Mouse (Mus musculus) urinary bladder, postnatal 36 days (tissue): ENCODE measurements around the gene Tmcc1.

Experiments
- DNase-seq, 2 experiments: peaks; one replicate each; pipeline ENCODE4 v3.0.0; 2022; ENCODE audit warnings: low spot score in 2 of 2, mixed read lengths in 1 of 2

The Tmcc1 gene

GRCm38 (mm10) chr6:115993463-115994145, 199.7 kb downstream of the Tmcc1 start:
- no peak for DNase-seq

DNA sequence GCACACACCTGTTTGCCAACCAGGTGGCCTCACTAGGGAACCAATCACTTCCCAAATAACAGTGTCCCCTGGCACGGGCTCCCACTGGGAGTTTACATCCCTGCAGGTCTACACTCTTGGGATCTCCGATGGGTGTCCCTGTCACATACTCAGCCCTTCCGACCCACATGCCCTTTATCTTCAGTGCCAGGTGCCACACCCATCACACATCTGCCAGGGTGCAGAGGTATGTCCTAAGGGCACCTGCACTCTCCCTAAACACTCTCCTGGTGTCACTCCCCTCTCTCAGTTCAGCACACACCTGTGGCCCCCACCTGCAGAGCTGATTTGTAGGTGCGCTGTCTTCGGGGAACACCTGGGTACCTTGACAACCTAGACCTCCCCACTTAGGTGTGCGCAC, 200.3 kb downstream of the Tmcc1 start:
- DNase-seq = no peak

- DNase-seq = no peak
Observed at GRCm38 (mm10) chr6:115991881-115992620, 201.2 kb downstream of the Tmcc1 start.

DNA sequence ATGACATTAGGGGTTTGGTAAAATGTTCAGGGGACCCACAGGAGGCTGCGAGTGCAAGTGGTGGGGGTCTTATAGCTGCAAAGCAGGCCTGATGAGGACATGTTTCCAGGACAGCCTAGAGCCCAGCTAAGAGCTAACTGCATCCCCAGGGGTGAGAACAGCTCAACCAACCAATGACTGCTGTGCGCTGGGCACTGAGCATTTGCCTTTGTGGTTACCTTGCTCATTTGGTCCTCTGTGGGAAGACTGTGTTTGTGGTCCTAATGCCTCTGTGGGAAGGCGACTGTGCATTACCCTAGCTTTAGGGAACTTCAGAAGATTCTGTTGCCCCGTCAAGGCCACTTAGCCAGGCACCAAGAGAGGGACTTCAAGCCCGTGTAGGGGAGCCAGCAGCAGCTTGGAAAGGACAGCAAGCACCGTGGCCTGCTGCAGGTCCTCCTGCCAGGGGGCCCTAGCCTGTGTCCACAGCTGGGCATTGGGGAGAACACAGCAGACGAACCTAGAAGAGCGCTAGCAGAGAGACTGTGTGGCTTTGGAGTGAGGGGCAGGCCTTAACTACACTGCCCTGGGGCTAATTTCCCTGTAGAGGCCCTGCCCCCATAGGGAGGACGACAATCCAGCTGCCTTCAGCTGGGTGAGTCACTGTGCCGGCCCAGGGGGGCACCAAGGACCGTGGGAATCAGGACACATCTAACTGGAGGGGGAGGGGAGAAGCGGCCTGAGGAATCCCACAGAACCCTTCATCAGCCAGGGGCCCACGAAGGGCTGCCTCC, 202.0 kb downstream of the Tmcc1 start:
- no peak for DNase-seq

GRCm38 (mm10) chr6:115990479-115990878, 202.8 kb downstream of the Tmcc1 start:
- DNase-seq = no peak

- no peak for DNase-seq
Observed at GRCm38 (mm10) chr6:115990056-115990455, 203.2 kb downstream of the Tmcc1 start.

- no peak for DNase-seq
Observed at GRCm38 (mm10) chr6:115989607-115990006, 203.7 kb downstream of the Tmcc1 start.

DNA sequence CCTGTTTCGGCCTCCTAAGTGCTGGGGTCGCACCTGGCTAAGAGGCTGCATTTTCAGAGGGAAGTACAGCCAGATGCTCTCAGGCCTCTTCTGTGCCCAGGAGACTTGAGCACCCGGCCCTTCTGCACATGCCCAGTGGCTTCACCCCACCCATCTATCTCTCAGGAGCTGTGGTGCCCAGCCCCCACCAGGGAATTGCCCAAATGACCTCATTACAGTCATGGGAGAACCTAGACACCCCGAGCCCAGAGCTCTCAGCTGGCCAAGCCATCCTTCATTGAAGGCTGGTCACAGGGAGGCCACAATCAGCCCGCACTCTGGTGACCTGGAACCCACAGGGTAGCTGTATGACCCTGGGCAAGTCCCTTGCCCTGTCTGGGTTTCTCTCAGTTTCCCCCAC, 204.3 kb downstream of the Tmcc1 start:
- no peak for DNase-seq

DNA sequence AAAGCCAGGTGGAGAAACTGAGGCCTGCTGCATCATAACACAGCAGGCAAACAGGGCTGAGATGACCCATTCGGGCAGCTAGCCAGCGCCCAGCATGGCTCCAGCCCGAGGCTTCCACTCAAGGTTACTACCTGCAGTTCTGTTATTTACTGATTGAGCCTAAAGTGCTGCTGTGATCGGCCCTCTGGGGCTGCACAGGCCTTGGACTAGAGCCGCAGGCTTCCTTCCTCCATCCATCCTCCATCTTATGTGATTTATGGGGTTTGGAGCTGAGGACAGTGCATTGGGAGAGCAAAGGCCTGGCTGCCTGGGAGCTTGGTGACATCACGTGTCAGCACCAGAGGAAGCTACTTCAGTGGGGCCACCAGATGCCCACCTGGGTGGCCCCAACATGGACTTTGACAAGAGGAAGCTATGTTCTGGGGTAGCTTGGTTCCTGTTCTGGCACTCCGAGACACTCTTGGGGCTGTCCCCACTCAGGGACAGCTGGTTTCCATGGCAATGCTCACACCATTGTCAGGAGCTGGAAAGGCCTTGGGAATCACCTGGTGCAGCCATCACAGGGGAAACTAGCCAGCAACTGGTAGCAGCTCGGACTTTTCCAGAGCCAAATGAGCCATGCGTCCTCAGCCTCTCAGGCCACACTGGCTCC, 206.1 kb downstream of the Tmcc1 start:
- no peak for DNase-seq

GRCm38 (mm10) chr6:115986472-115987095, 206.7 kb downstream of the Tmcc1 start:
- no peak for DNase-seq

DNA sequence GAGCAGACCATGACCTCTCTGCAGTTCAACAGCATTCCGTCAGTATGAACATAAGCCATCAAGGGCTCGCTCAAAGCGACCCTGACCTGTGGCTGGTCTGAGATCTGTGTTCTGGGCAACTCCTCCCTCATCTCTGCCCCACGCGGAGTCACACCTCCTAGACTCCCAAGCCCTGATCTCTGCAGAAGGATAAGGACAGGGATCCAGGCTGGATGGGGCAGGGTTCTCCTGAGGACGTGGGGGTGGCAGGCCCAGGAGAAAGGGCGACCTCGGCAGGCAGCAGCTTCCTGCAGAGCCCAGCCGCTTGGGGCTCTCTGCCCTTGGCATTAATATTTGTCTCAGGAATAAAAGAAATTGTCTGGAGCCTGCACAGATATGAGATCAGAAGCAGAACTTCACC, 207.7 kb downstream of the Tmcc1 start:
- DNase-seq = no peak

- no peak for DNase-seq
Observed at GRCm38 (mm10) chr6:115984580-115984979, 208.7 kb downstream of the Tmcc1 start.

DNA sequence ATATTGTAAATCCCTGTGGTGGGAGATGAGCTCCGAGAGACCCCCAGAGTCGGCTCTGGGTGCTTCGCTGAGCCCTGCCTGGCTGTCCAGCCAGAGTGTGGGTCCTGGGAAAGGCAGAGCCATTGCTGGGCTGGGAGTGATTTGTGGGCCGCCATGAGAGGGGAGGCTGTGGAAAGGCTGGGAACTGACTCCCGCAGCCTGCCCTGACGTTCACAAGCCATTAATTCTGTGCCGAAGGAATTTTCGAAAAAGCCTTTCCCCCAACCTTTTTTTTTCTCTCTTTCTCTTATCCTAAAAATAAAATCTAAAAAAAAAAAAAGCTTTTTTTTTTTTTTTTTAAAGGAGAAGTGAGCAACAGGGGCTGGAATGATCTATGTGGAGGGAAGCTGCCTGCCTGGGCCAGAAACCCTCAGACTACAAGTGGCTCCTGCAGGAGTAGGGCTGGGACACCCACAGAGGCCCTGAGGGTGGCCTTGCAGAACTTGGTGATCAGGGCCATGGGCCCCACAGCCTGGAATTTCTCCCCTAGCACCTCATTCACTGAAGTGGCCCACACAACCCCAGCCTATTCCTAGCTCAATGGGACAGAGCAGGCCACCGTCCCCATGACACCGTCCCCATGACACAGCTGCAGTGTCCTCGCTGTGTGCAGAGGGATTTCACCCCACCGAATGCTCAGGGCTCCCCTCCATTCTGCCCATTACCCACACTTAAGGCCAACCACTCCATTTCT, 209.8 kb downstream of the Tmcc1 start:
- no peak for DNase-seq

DNA sequence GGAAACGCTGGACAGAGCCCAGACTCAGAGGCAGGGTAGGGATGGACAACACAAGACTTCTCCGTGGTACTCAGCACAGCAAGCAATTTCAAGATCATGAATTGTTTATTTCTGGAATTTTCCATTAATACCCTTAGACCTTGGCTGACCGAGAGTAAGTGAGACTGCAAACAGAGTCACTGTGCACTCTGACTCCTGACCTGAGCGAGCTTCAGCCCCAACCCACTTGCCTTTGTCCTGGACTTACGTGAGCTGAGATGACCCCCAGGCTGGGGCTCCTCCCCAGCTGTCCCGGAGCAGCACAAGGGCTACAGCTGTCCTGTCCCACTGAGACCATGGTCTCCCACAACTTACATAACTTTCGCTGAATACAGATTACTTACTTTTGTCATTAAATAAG, 210.4 kb downstream of the Tmcc1 start:
- no peak for DNase-seq

- DNase-seq = no peak
Observed at GRCm38 (mm10) chr6:115978596-115978995, 214.7 kb downstream of the Tmcc1 start.

DNA sequence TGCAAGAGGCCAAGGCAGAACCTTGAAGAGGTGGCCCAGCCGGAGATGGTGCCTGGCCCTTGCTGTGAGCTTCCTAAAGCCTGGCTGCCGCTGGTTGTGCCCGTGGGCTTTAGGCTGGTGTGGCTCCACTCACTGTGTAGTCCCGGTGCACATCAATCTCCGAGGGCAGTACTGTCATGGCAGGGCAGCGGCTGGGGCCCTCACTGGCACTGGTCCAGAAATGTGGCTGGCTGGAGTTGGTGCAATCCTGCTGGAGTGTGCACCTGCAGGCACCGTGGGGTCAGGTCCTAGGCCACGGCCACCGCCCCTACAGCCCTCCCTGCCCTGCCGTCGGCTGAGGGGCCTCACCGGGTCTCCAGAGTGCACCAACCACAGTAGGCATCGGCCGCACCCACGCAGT, 215.5 kb downstream of the Tmcc1 start:
- DNase-seq = no peak

GRCm38 (mm10) chr6:115975606-115976005, 217.7 kb downstream of the Tmcc1 start:
- no peak for DNase-seq

GRCm38 (mm10) chr6:115973881-115974662, 219.2 kb downstream of the Tmcc1 start:
- DNase-seq = no peak

DNA sequence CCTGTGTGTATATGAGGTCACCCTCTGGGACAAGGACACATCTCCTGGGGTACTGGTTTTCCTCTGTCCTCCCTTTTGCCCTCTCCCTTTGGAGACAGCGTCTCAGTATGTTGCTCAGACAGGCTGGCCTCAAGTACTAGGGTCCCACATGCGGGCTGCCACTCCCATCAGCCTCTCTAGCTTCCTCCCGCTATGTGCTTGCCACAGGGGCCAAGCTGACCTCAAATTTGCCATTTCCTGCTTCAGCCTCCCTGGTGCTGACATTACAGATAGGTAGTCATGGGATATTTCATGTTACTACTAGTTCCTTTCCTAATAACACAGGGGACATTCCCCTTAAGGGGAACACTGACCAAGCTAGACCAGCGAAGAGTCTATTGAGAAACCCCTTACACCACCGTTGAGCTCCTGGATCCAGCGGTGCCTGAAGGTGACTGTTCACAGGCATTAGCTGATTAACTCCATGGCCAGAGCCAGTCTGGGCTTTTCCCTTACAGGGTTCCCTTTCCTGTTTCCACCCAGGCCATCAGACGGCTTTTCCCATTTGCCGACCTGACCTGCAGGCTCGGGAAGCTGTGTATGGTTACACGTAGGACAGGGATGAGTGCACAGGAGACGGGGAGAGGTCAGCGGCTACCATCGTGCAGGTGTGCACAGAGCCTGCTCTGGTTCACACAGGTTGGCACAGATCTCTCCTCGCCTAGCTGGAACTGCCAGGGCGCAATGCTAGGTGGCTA, 220.0 kb downstream of the Tmcc1 start:
- no peak for DNase-seq
